Comparison of ENCODE assay signal across 14 mouse cellular contexts in the genomic region with DNA sequence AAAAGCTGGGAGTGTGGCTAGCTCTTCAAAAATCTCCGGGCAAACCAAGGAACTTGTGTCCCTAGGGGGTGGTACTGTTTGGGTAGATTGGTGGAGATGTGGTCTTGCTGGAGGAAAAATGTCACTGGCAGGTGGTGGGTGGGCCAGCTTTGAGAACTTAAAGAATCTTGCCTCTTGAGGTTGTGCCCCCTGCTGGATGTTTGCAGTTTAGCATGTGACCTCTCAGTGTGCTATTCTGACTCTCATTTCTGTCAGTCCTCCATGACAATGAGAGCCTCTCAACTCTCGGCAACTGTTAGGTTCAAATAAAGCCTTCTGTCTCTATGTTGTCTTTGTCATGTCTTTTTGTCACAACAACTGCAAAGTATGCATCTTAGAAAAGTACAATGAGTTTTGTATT.
DNase-seq lines count a peak whose midpoint lies in the region; ATAC-seq and TF ChIP-seq lines count a peak whose summit lies in the region.
"Had no signal": no experiment of that assay in that cellular context is flagged by ENCODE, and none has a peak within 500 bp of the region (broad histone marks: within the 10 kb centered on the region; RNA-seq: fewer than 3 reads in every experiment).

No protein-coding gene starts in this region.

- no peaks in the 10 kb centered on the region for H3K9me3 ChIP-seq in intestine, postnatal 0 days (ENCODE audit: control insufficient read depth)
- H3K9me3 ChIP-seq in intestine, embryonic 15.5 days = no peaks in the 10 kb centered on the region
- H3K9me3 ChIP-seq: forebrain, embryonic 12.5 days; liver, embryonic 15.5 days; neural tube, embryonic 12.5 days had no signal

- peak; percentile 23 for DNase-seq in retina, postnatal 1 day
- no peak for DNase-seq in retina, embryonic 14.5 days (ENCODE audit: low spot score)
- peak; percentile 51 for DNase-seq in R1 (ENCODE audit: low read depth, low spot score)
- no peak for DNase-seq in layer of hippocampus, adult 9-10 months (ENCODE audit: low spot score)
- DNase-seq in thymus, postnatal 14 days = no peak
- DNase-seq: heart, postnatal 14 days; right cerebral cortex, adult 18-20 months had no signal

- no peaks in the 10 kb centered on the region for H3K36me3 ChIP-seq in intestine, postnatal 0 days (ENCODE audit: control insufficient read depth, insufficient read depth)
- H3K36me3 ChIP-seq in intestine, embryonic 15.5 days = no peaks in the 10 kb centered on the region
- H3K36me3 ChIP-seq: forebrain, embryonic 12.5 days; liver, embryonic 15.5 days; neural tube, embryonic 12.5 days had no signal

- TF ChIP-seq CTCF in intestine, postnatal 0 days (IDR thresholded peaks at IDR 0.05; ENCODE audit: low read depth) = peak; percentile 59

- no peaks in the 10 kb centered on the region for H3K27me3 ChIP-seq in intestine, postnatal 0 days (replicated peaks; ENCODE audit: control insufficient read depth, insufficient read depth, low read length)
- H3K27me3 ChIP-seq in intestine, embryonic 15.5 days (replicated peaks) = no peaks in the 10 kb centered on the region
- H3K27me3 ChIP-seq: forebrain, embryonic 12.5 days; liver, embryonic 15.5 days; neural tube, embryonic 12.5 days had no signal

- H3K4me2 ChIP-seq in intestine, postnatal 0 days (replicated peaks; ENCODE audit: low read depth) = no peak overlapping the region
- H3K4me2 ChIP-seq in intestine, embryonic 15.5 days (replicated peaks) = no peak overlapping the region
- H3K4me2 ChIP-seq: forebrain, embryonic 12.5 days; liver, embryonic 15.5 days; midbrain, embryonic 11.5 days; neural tube, embryonic 12.5 days had no signal

- H3K27ac ChIP-seq in intestine, postnatal 0 days (ENCODE audit: low read depth, low read length) = no peak overlapping the region
- H3K27ac ChIP-seq in intestine, embryonic 15.5 days = no peak overlapping the region
- H3K27ac ChIP-seq: forebrain, embryonic 12.5 days; liver, embryonic 15.5 days; neural tube, embryonic 12.5 days had no signal

- H3K4me3 ChIP-seq in intestine, postnatal 0 days (ENCODE audit: low read depth, low read length) = no peak overlapping the region
- no peak overlapping the region for H3K4me3 ChIP-seq in intestine, embryonic 15.5 days (replicated peaks)
- H3K4me3 ChIP-seq: forebrain, embryonic 12.5 days; liver, embryonic 15.5 days; neural tube, embryonic 12.5 days had no signal

- WGBS in intestine, postnatal 0 days = 77% methylated on average over 2 of the region's 2 CpGs
- 79% methylated on average over 2 of the region's 2 CpGs for WGBS in intestine, embryonic 15.5 days

- no peak overlapping the region for H3K9ac ChIP-seq in intestine, postnatal 0 days (ENCODE audit: low read depth, low read length)
- no peak overlapping the region for H3K9ac ChIP-seq in intestine, embryonic 15.5 days
- H3K9ac ChIP-seq: forebrain, embryonic 12.5 days; liver, embryonic 15.5 days; neural tube, embryonic 12.5 days had no signal

- no peaks in the 10 kb centered on the region for H3K4me1 ChIP-seq in intestine, postnatal 0 days (replicated peaks; ENCODE audit: control insufficient read depth, insufficient read depth, low read length)
- H3K4me1 ChIP-seq in intestine, embryonic 15.5 days (replicated peaks) = no peaks in the 10 kb centered on the region
- H3K4me1 ChIP-seq: forebrain, embryonic 12.5 days; liver, embryonic 15.5 days; neural tube, embryonic 12.5 days had no signal

- ATAC-seq in intestine, postnatal 0 days = no peak
- ATAC-seq in intestine, embryonic 15.5 days = no peak
- ATAC-seq in megakaryocyte-erythroid progenitor cell, adult 5-6 weeks (replicated peaks; ENCODE audit: low FRiP score, low TSS enrichment, poor library complexity, severe bottlenecking) = peak; percentile 44; the same call in 1 of the 2 replicates

Comparison
In these comparisons a context has a peak if more than half of its experiments do, and no peak if none do; other contexts are left out.
1. DNase-seq: peak in retina, postnatal 1 day (single experiment) and R1 (single experiment); none in retina, embryonic 14.5 days (single experiment), layer of hippocampus, adult 9-10 months (single experiment) and thymus, postnatal 14 days (single experiment).